In genomic region chr1:92405131-92405530, GRCm38 (mm10) we compare ENCODE assay signal across 14 mouse cellular contexts.
DNase-seq lines count a peak whose midpoint lies in the region; ATAC-seq and TF ChIP-seq lines count a peak whose summit lies in the region.
"Had no signal": no experiment of that assay in that cellular context is flagged by ENCODE, and none has a peak within 500 bp of the region (broad histone marks: within the 10 kb centered on the region; RNA-seq: fewer than 3 reads in every experiment).

No protein-coding gene starts in this region.

- peak; percentile 56 for TF ChIP-seq CTCF in forebrain, postnatal 0 days (IDR thresholded peaks at IDR 0.05; ENCODE audit: low read depth)
- peak; percentile 47 for TF ChIP-seq CTCF in intestine, postnatal 0 days (IDR thresholded peaks at IDR 0.05; ENCODE audit: low read depth)

- no peaks in the 10 kb centered on the region for H3K4me1 ChIP-seq in forebrain, postnatal 0 days (ENCODE audit: insufficient read depth)
- H3K4me1 ChIP-seq in forebrain, embryonic 16.5 days (replicated peaks; ENCODE audit: control insufficient read depth, insufficient read depth, low read length), result no peaks in the 10 kb centered on the region
- no peaks in the 10 kb centered on the region for H3K4me1 ChIP-seq in intestine, postnatal 0 days (replicated peaks; ENCODE audit: control insufficient read depth, insufficient read depth, low read length)
- H3K4me1 ChIP-seq in intestine, embryonic 16.5 days (ENCODE audit: control insufficient read depth, insufficient read depth, low read length), result no peaks in the 10 kb centered on the region
- no peaks in the 10 kb centered on the region for H3K4me1 ChIP-seq in midbrain, embryonic 16.5 days (ENCODE audit: control insufficient read depth, insufficient read depth, low read length)
- H3K4me1 ChIP-seq in midbrain, embryonic 11.5 days (ENCODE audit: control insufficient read depth, insufficient read depth, low read length), result no peaks in the 10 kb centered on the region
- H3K4me1 ChIP-seq: hindbrain, embryonic 12.5 days; kidney, embryonic 15.5 days; neural tube, embryonic 13.5 days had no signal

- no peak overlapping the region for H3K9ac ChIP-seq in forebrain, postnatal 0 days
- no peak overlapping the region for H3K9ac ChIP-seq in forebrain, embryonic 16.5 days (replicated peaks; ENCODE audit: low read depth, low read length)
- H3K9ac ChIP-seq in intestine, postnatal 0 days (ENCODE audit: low read depth, low read length), result no peak overlapping the region
- H3K9ac ChIP-seq in intestine, embryonic 16.5 days (ENCODE audit: low read depth, low read length), result no peak overlapping the region
- no peak overlapping the region for H3K9ac ChIP-seq in midbrain, embryonic 16.5 days (ENCODE audit: low read depth, low read length)
- no peak overlapping the region for H3K9ac ChIP-seq in midbrain, embryonic 11.5 days (ENCODE audit: low read length)
- H3K9ac ChIP-seq: hindbrain, embryonic 12.5 days; kidney, embryonic 15.5 days; neural tube, embryonic 13.5 days had no signal

- ATAC-seq in forebrain, postnatal 0 days, result peak; percentile 42
- no peak for ATAC-seq in forebrain, embryonic 16.5 days
- ATAC-seq in intestine, postnatal 0 days, result no peak
- ATAC-seq in intestine, embryonic 16.5 days, result no peak
- 0 out of 2 replicates have a peak, but pooled peaks have one; percentile 41 for ATAC-seq in midbrain, embryonic 16.5 days
- no peak for ATAC-seq in midbrain, embryonic 11.5 days (ENCODE audit: low FRiP score)

- no peak overlapping the region for H3K4me3 ChIP-seq in forebrain, postnatal 0 days (ENCODE audit: low read depth, low read length)
- H3K4me3 ChIP-seq in forebrain, embryonic 16.5 days (replicated peaks; ENCODE audit: low read length), result no peak overlapping the region
- no peak overlapping the region for H3K4me3 ChIP-seq in intestine, postnatal 0 days (ENCODE audit: low read depth, low read length)
- H3K4me3 ChIP-seq in intestine, embryonic 16.5 days (ENCODE audit: low read length), result no peak overlapping the region
- no peak overlapping the region for H3K4me3 ChIP-seq in midbrain, embryonic 16.5 days (ENCODE audit: low read depth, low read length)
- no peak overlapping the region for H3K4me3 ChIP-seq in midbrain, embryonic 11.5 days (ENCODE audit: low read depth, low read length)
- H3K4me3 ChIP-seq: hindbrain, embryonic 12.5 days; kidney, embryonic 15.5 days; neural tube, embryonic 13.5 days had no signal

- H3K4me2 ChIP-seq in forebrain, postnatal 0 days (ENCODE audit: low read depth), result no peak overlapping the region
- no peak overlapping the region for H3K4me2 ChIP-seq in forebrain, embryonic 16.5 days (ENCODE audit: low read length)
- H3K4me2 ChIP-seq in intestine, postnatal 0 days (replicated peaks; ENCODE audit: low read depth), result no peak overlapping the region
- no peak overlapping the region for H3K4me2 ChIP-seq in intestine, embryonic 16.5 days (ENCODE audit: low read depth, low read length)
- no peak overlapping the region for H3K4me2 ChIP-seq in midbrain, embryonic 16.5 days (ENCODE audit: low read length)
- no peak overlapping the region for H3K4me2 ChIP-seq in midbrain, embryonic 11.5 days
- H3K4me2 ChIP-seq: hindbrain, embryonic 12.5 days; kidney, embryonic 15.5 days; neural tube, embryonic 13.5 days had no signal

- H3K27ac ChIP-seq in forebrain, postnatal 0 days (ENCODE audit: low read depth, low read length), result no peak overlapping the region
- H3K27ac ChIP-seq in forebrain, embryonic 16.5 days (ENCODE audit: low read length), result no peak overlapping the region
- no peak overlapping the region for H3K27ac ChIP-seq in intestine, postnatal 0 days (ENCODE audit: low read depth, low read length)
- no peak overlapping the region for H3K27ac ChIP-seq in intestine, embryonic 16.5 days (ENCODE audit: low read length)
- no peak overlapping the region for H3K27ac ChIP-seq in midbrain, embryonic 16.5 days (ENCODE audit: low read length)
- no peak overlapping the region for H3K27ac ChIP-seq in midbrain, embryonic 11.5 days (ENCODE audit: low read depth, low read length)
- H3K27ac ChIP-seq: hindbrain, embryonic 12.5 days; kidney, embryonic 15.5 days; neural tube, embryonic 13.5 days had no signal

- H3K9me3 ChIP-seq in forebrain, postnatal 0 days (ENCODE audit: low read length), result no peaks in the 10 kb centered on the region
- no peaks in the 10 kb centered on the region for H3K9me3 ChIP-seq in forebrain, embryonic 16.5 days (ENCODE audit: control insufficient read depth, low read length)
- H3K9me3 ChIP-seq in intestine, postnatal 0 days (ENCODE audit: control insufficient read depth), result no peaks in the 10 kb centered on the region
- no peaks in the 10 kb centered on the region for H3K9me3 ChIP-seq in intestine, embryonic 16.5 days (ENCODE audit: control insufficient read depth, low read length)
- H3K9me3 ChIP-seq in midbrain, embryonic 16.5 days (replicated peaks; ENCODE audit: control insufficient read depth, low read length, poor library complexity, severe bottlenecking), result no peaks in the 10 kb centered on the region
- H3K9me3 ChIP-seq in midbrain, embryonic 11.5 days (ENCODE audit: control insufficient read depth, low read length), result no peaks in the 10 kb centered on the region
- H3K9me3 ChIP-seq: hindbrain, embryonic 12.5 days; kidney, embryonic 15.5 days; neural tube, embryonic 13.5 days had no signal

- no peaks in the 10 kb centered on the region for H3K27me3 ChIP-seq in forebrain, postnatal 0 days (ENCODE audit: insufficient read depth, low read length)
- H3K27me3 ChIP-seq in forebrain, embryonic 16.5 days (replicated peaks; ENCODE audit: control insufficient read depth, insufficient read depth, low read length), result no peaks in the 10 kb centered on the region
- H3K27me3 ChIP-seq in intestine, postnatal 0 days (replicated peaks; ENCODE audit: control insufficient read depth, insufficient read depth, low read length), result no peaks in the 10 kb centered on the region
- H3K27me3 ChIP-seq in intestine, embryonic 16.5 days (replicated peaks; ENCODE audit: control insufficient read depth, insufficient read depth, low read length), result no peaks in the 10 kb centered on the region
- H3K27me3 ChIP-seq in midbrain, embryonic 16.5 days (ENCODE audit: control insufficient read depth, insufficient read depth, low read depth, low read length), result no peaks in the 10 kb centered on the region
- H3K27me3 ChIP-seq in midbrain, embryonic 11.5 days (ENCODE audit: control insufficient read depth, insufficient read depth, low read length), result no peaks in the 10 kb centered on the region
- H3K27me3 ChIP-seq: hindbrain, embryonic 12.5 days; kidney, embryonic 15.5 days; neural tube, embryonic 13.5 days had no signal

- DNase-seq in forebrain, postnatal 0 days, result peak; percentile 63
- DNase-seq in midbrain, embryonic 11.5 days (ENCODE audit: low spot score, missing footprints), result no peak
- no peak for DNase-seq in ovary, postnatal 10 days (ENCODE audit: low spot score)
- DNase-seq in urinary bladder, adult 2 months (ENCODE audit: low spot score), result no peak
- DNase-seq: adrenal gland, adult 8-10 months; layer of hippocampus, postnatal 36 days; thymus, postnatal 14 days had no signal

- 61% methylated on average over 5 of the region's 5 CpGs for WGBS in forebrain, postnatal 0 days
- WGBS in forebrain, embryonic 16.5 days, result 83% methylated on average over 5 of the region's 5 CpGs
- WGBS in intestine, postnatal 0 days, result 70% methylated on average over 5 of the region's 5 CpGs
- 79% methylated on average over 5 of the region's 5 CpGs for WGBS in intestine, embryonic 16.5 days
- 80% methylated on average over 5 of the region's 5 CpGs for WGBS in midbrain, embryonic 16.5 days
- WGBS in midbrain, embryonic 11.5 days, result 73% methylated on average over 5 of the region's 5 CpGs

- no peaks in the 10 kb centered on the region for H3K36me3 ChIP-seq in forebrain, postnatal 0 days (ENCODE audit: insufficient read depth)
- no peaks in the 10 kb centered on the region for H3K36me3 ChIP-seq in forebrain, embryonic 16.5 days (ENCODE audit: control insufficient read depth, insufficient read depth)
- H3K36me3 ChIP-seq in intestine, postnatal 0 days (ENCODE audit: control insufficient read depth, insufficient read depth), result no peaks in the 10 kb centered on the region
- H3K36me3 ChIP-seq in intestine, embryonic 16.5 days (ENCODE audit: control insufficient read depth, insufficient read depth, low read length), result no peaks in the 10 kb centered on the region
- H3K36me3 ChIP-seq in midbrain, embryonic 16.5 days (ENCODE audit: control insufficient read depth, insufficient read depth, low read length), result no peaks in the 10 kb centered on the region
- no peaks in the 10 kb centered on the region for H3K36me3 ChIP-seq in midbrain, embryonic 11.5 days (ENCODE audit: control insufficient read depth, insufficient read depth, low read length)
- H3K36me3 ChIP-seq: hindbrain, embryonic 12.5 days; kidney, embryonic 15.5 days; neural tube, embryonic 13.5 days had no signal

Comparison
In these comparisons a context has a peak if more than half of its experiments do, and no peak if none do; other contexts are left out.
1. ATAC-seq: peak in forebrain, postnatal 0 days (single experiment) and midbrain, embryonic 16.5 days (single experiment); none in forebrain, embryonic 16.5 days (single experiment), intestine, postnatal 0 days (single experiment), intestine, embryonic 16.5 days (single experiment) and midbrain, embryonic 11.5 days (single experiment).